Comparison of ENCODE assay signal across 9 mouse cellular contexts in the genomic region with DNA sequence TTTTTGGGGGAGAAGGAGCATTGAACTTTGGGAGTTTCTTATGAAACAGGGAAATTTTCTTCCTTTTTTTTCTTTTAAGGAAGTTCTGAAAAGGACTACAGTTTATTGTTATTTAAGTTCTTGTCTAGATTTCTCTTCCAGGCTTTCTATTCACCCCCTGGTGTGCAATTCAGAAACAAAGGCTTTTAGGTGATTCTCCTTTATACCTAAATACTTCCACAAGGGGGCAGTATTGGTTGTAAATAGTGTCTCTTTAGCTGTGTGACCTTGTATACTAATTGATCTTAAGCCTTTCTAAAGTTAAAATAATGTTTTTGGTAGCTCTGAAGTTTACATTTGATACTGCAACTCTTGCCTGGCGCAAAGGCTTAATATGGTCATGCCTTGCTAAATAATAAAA. TPM values are rescaled to one million over a fixed set of nuclear protein-coding genes. Genes with fewer than 3 reads are reported as not detected.
DNase-seq lines count a peak whose midpoint lies in the region; ATAC-seq and TF ChIP-seq lines count a peak whose summit lies in the region.
"Had no signal": no experiment of that assay in that cellular context is flagged by ENCODE, and none has a peak within 500 bp of the region (broad histone marks: within the 10 kb centered on the region; RNA-seq: fewer than 3 reads in every experiment).

No protein-coding gene starts in this region.

- TF ChIP-seq CTCF in kidney, postnatal 0 days (IDR thresholded peaks at IDR 0.05; ENCODE audit: low read depth): peak; percentile 73
- peak in 1 of 2 experiments; percentile 80; a peak in 3 of 4 replicates for TF ChIP-seq CTCF in CH12.LX (conservative IDR thresholded peaks at IDR 0.05 in 1 of 2, IDR thresholded peaks at IDR 0.05 in 1 of 2; ENCODE audit: low read depth in 2 of 2, low read length in 2 of 2)
- TF ChIP-seq CTCF in Patski (IDR thresholded peaks at IDR 0.05): peak; percentile 28

- no peak overlapping the region for H3K9ac ChIP-seq in kidney, postnatal 0 days (ENCODE audit: low read depth, low read length)
- no peak overlapping the region for H3K9ac ChIP-seq in CH12.LX (ENCODE audit: insufficient read depth, low read depth)

- H3K4me2 ChIP-seq in kidney, postnatal 0 days (ENCODE audit: low read length): no peak overlapping the region
- no peak overlapping the region for H3K4me2 ChIP-seq in CH12.LX (ENCODE audit: insufficient read depth, low read depth, poor library complexity, severe bottlenecking)

- H3K4me3 ChIP-seq in kidney, postnatal 0 days (replicated peaks; ENCODE audit: low read depth, low read length): no peak overlapping the region
- no peak overlapping the region for H3K4me3 ChIP-seq in CH12.LX (replicated peaks in 1 of 3; ENCODE audit: low read depth in 2 of 3, low read length in 2 of 3, poor library complexity in 1 of 3)

- in situ Hi-C loops in CH12.LX (cut with MboI; ENCODE audit: low pct_ligation_motif_present, low pct_unique_long_range_greater_than_20kb, low sequenced_read_pairs): loop anchor here (5.0 kb wide), 1 partner anchor 129 kb away; a partner anchor contains a TSS
- in situ Hi-C loops in Patski (cut with MboI; ENCODE audit: low pct_unique_long_range_greater_than_20kb): loop anchor here (5.0 kb wide), 2 partner anchors 119 to 316 kb away; no protein-coding TSS in a partner anchor

- H3K9me3 ChIP-seq in kidney, postnatal 0 days (replicated peaks; ENCODE audit: low read length): no peaks in the 10 kb centered on the region
- H3K9me3 ChIP-seq in CH12.LX (replicated peaks; ENCODE audit: low read length): no peaks in the 10 kb centered on the region

- no peak for ATAC-seq in kidney, postnatal 0 days (replicated peaks; ENCODE audit: low FRiP score, low read depth)
- ATAC-seq in Patski: no peak
- ATAC-seq in inflammation-experienced regulatory T-cells, adult 6 months: peak; percentile 58

- dilution Hi-C loops in CH12.LX (cut with MboI; ENCODE audit: extremely low pct_ligation_motif_present, extremely low pct_unique_long_range_greater_than_20kb, low sequenced_read_pairs): no loop called here

- 0 out of 2 replicates have a peak, but pooled peaks cover 6% of the 10 kb centered on the region for H3K4me1 ChIP-seq in kidney, postnatal 0 days (replicated peaks; ENCODE audit: insufficient read depth, low read length)
- peaks cover 0 to 42% of the 10 kb centered on the region in 2 experiments; a peak in 2 of 4 replicates for H3K4me1 ChIP-seq in CH12.LX (ENCODE audit: control insufficient read depth in 1 of 2, insufficient read depth in 2 of 2)

- no peak overlapping the region for H3K27ac ChIP-seq in kidney, postnatal 0 days
- H3K27ac ChIP-seq in CH12.LX (ENCODE audit: insufficient read depth, low read depth): no peak overlapping the region

- no peak for TF ChIP-seq EP300 in CH12.LX (IDR thresholded peaks at IDR 0.05; ENCODE audit: low read length)

- no peaks in the 10 kb centered on the region for H3K27me3 ChIP-seq in kidney, postnatal 0 days (ENCODE audit: insufficient read depth, low read length)
- H3K27me3 ChIP-seq in CH12.LX (replicated peaks) (no peaks in the 10 kb centered on the region), Patski (no peaks in the 10 kb centered on the region)

- no peaks in the 10 kb centered on the region for H3K36me3 ChIP-seq in kidney, postnatal 0 days (ENCODE audit: insufficient read depth, low read length)
- H3K36me3 ChIP-seq in CH12.LX (replicated peaks in 1 of 2; ENCODE audit: control insufficient read depth in 1 of 2, insufficient read depth in 1 of 2, low read length in 1 of 2): peaks cover 1 to 16% of the 10 kb centered on the region in 2 experiments

- POLR2A ChIA-PET in Patski (lab: Charles Lee): no interaction called here

- H3K79me2 ChIP-seq in CH12.LX (replicated peaks; ENCODE audit: control insufficient read depth, extremely low read depth, insufficient read depth, poor library complexity, severe bottlenecking): peaks cover 66% of the 10 kb centered on the region

- peak; percentile 90 for DNase-seq in kidney, postnatal 0 days (ENCODE audit: low spot score)
- DNase-seq in kidney, postnatal 10 days: no peak
- DNase-seq in CH12.LX (ENCODE audit: extremely low read depth): peak; percentile 79
- DNase-seq in Patski (ENCODE audit: low read depth, low spot score): no peak
- no peak for DNase-seq in adrenal gland, postnatal 4 days (ENCODE audit: low spot score in 2 of 2)
- no peak for DNase-seq in adrenal gland, postnatal 14 days
- DNase-seq: kidney, postnatal 14 days; thymus, postnatal 36 days had no signal

- 82% methylated on average over 1 of the region's 1 CpGs for WGBS in kidney, postnatal 0 days

- no peak for TF ChIP-seq POLR2A in CH12.LX (IDR thresholded peaks at IDR 0.05; ENCODE audit: low read depth, low read length)

- peak; percentile 67 for TF ChIP-seq RAD21 in CH12.LX (IDR thresholded peaks at IDR 0.05; ENCODE audit: low read depth, low read length)

- CTCF ChIA-PET in Patski (lab: Charles Lee): interaction anchor here (1.3 to 1.6 kb wide), 2 partner anchors 9 to 18 kb away, joined by 4 to 5 read pairs; no protein-coding TSS in a partner anchor

TF ChIP-seq in CH12.LX, 34 proteins besides CTCF, POLR2A, EP300 and RAD21:
- 0 out of 2 replicates have a peak, but pooled peaks have one; percentile 52 for TF ChIP-seq SIN3A (IDR thresholded peaks at IDR 0.05; ENCODE audit: low read length)
- no peak for TF ChIP-seq MAZ (IDR thresholded peaks at IDR 0.05; ENCODE audit: low read depth, low read length)
- TF ChIP-seq SMC3 (IDR thresholded peaks at IDR 0.05; ENCODE audit: low read depth, low read length): peak; percentile 48

RNA-seq across cellular contexts. Expression of a gene that starts 2.7 kb away (rescaled TPM):
- 1,314 and 1,348 TPM in 2 replicates for polyA plus RNA-seq in kidney, postnatal 0 days (2015; fragmentation: Nextera tagmentation; extraction: Ambion mirVana)
- total RNA-seq in CH12.LX (2012; rRNA removed) (179 and 203 TPM in 2 replicates), CH12.LX (2014; rRNA removed) (229 and 257 TPM in 2 replicates)
- polyA plus RNA-seq in CH12.LX (2012; ENCODE audit: insufficient read length, low read depth) (255 and 279 TPM in 2 replicates), Patski (2021) (1,082 TPM)
- 100 to 1,000 TPM; 223 to 469 (median 223) TPM for polyA plus RNA-seq in inflammation-experienced regulatory T-cells, adult 6 months (2017; shearing (Covaris generic))
- total RNA-seq in adrenal gland, postnatal 4 days (2021): 100 to 1,000 TPM; 381 to 426 TPM
- total RNA-seq in adrenal gland, postnatal 14 days (2021): 1,056 and 1,152 TPM in 2 replicates

RNA-seq across cellular contexts. Expression of a gene that starts 13.6 kb away (rescaled TPM):
- 13.6 and 15.1 TPM in 2 replicates for polyA plus RNA-seq in kidney, postnatal 0 days (2015; fragmentation: Nextera tagmentation; extraction: Ambion mirVana)
- total RNA-seq in CH12.LX (2012; rRNA removed): 10.6 and 11.8 TPM in 2 replicates
- total RNA-seq in CH12.LX (2014; rRNA removed): 8.3 and 9.3 TPM in 2 replicates
- 9.2 and 10.2 TPM in 2 replicates for polyA plus RNA-seq in CH12.LX (2012; ENCODE audit: insufficient read length, low read depth)
- 10.2 TPM for polyA plus RNA-seq in Patski (2021)
- polyA plus RNA-seq in inflammation-experienced regulatory T-cells, adult 6 months (2017; shearing (Covaris generic)): 10 to 100 TPM; 19.6 to 40.2 (median 32.7) TPM
- 10 to 100 TPM; 23.5 to 27.3 TPM for total RNA-seq in adrenal gland, postnatal 4 days (2021)
- 17.5 and 19.1 TPM in 2 replicates for total RNA-seq in adrenal gland, postnatal 14 days (2021)

RNA-seq across cellular contexts. Expression of a gene that starts 19.9 kb away (rescaled TPM):
- polyA plus RNA-seq in kidney, postnatal 0 days (2015; fragmentation: Nextera tagmentation; extraction: Ambion mirVana): 3.8 and 4.2 TPM in 2 replicates
- total RNA-seq in CH12.LX (2012; rRNA removed): 0.21 TPM in 1 of 2 replicates, not detected in the other
- not detected in 2 replicates for total RNA-seq in CH12.LX (2014; rRNA removed)
- not detected in 2 replicates for polyA plus RNA-seq in CH12.LX (2012; ENCODE audit: insufficient read length, low read depth)
- polyA plus RNA-seq in Patski (2021): 0.39 TPM
- polyA plus RNA-seq in inflammation-experienced regulatory T-cells, adult 6 months (2017; shearing (Covaris generic)): not detected
- total RNA-seq in adrenal gland, postnatal 4 days (2021): 1 to 10 TPM; 6.2 to 6.9 TPM
- total RNA-seq in adrenal gland, postnatal 14 days (2021): 2.2 and 2.7 TPM in 2 replicates

RNA-seq across cellular contexts. Expression of a gene that starts 28.8 kb away (rescaled TPM):
- polyA plus RNA-seq in kidney, postnatal 0 days (2015; fragmentation: Nextera tagmentation; extraction: Ambion mirVana): 34.5 and 35.9 TPM in 2 replicates
- 28.6 and 33.2 TPM in 2 replicates for total RNA-seq in CH12.LX (2012; rRNA removed)
- 28.2 and 29.0 TPM in 2 replicates for total RNA-seq in CH12.LX (2014; rRNA removed)
- polyA plus RNA-seq in CH12.LX (2012; ENCODE audit: insufficient read length, low read depth): 36.7 and 37.3 TPM in 2 replicates
- polyA plus RNA-seq in Patski (2021): 39.1 TPM
- 10 to 100 TPM; 14.3 to 16.0 (median 14.7) TPM for polyA plus RNA-seq in inflammation-experienced regulatory T-cells, adult 6 months (2017; shearing (Covaris generic))
- 10 to 100 TPM; 50.7 to 55.7 TPM for total RNA-seq in adrenal gland, postnatal 4 days (2021)
- 35.8 and 38.6 TPM in 2 replicates for total RNA-seq in adrenal gland, postnatal 14 days (2021)

RNA-seq across cellular contexts. Expression of a gene that starts 37.0 kb away (rescaled TPM):
- polyA plus RNA-seq in kidney, postnatal 0 days (2015; fragmentation: Nextera tagmentation; extraction: Ambion mirVana): 100 and 104 TPM in 2 replicates
- total RNA-seq in CH12.LX (2012; rRNA removed): 52.2 and 60.9 TPM in 2 replicates
- total RNA-seq in CH12.LX (2014; rRNA removed): 38.6 and 46.4 TPM in 2 replicates
- 77.2 and 91.6 TPM in 2 replicates for polyA plus RNA-seq in CH12.LX (2012; ENCODE audit: insufficient read length, low read depth)
- polyA plus RNA-seq in Patski (2021): 60.2 TPM
- polyA plus RNA-seq in inflammation-experienced regulatory T-cells, adult 6 months (2017; shearing (Covaris generic)): 10 to 100 TPM; 81.3 to 95.1 (median 84.9) TPM
- 10 to 100 TPM; 63.4 to 72.2 TPM for total RNA-seq in adrenal gland, postnatal 4 days (2021)
- total RNA-seq in adrenal gland, postnatal 14 days (2021): 41.8 and 51.8 TPM in 2 replicates

Comparison
In these comparisons a context has a peak if more than half of its experiments do, and no peak if none do; other contexts are left out.
1. DNase-seq: peak in kidney, postnatal 0 days (single experiment) and CH12.LX (single experiment); none in kidney, postnatal 10 days (single experiment), Patski (single experiment), adrenal gland, postnatal 4 days (0 of 2) and adrenal gland, postnatal 14 days (single experiment).